Mouse (Mus musculus) lung, embryonic 16.5 days (tissue): ENCODE data around the gene Magi2. TPM values are rescaled to one million over a fixed set of nuclear protein-coding genes. Genes with fewer than 3 reads are reported as not detected.
"Not testable (repeated sequence)": the region's sequence is repeated elsewhere in the genome, so short reads cannot be mapped to it uniquely, and the experiment has no call there.

Experiments used
- ATAC-seq: fragments of 200-750 bp; cut with Nextera tagmentation; 2 replicates; pipeline ENCODE4 v1.8.0; 2017; ENCODE audit warnings: low read depth, mild to moderate bottlenecking, moderate library complexity
- H3K27ac ChIP-seq: fragments of 300-500 bp; sonication (generic); 2 replicates; pipeline ENCODE4 v1.5.1; 2014; ENCODE audit warnings: mild to moderate bottlenecking, control low read depth, low read length
- H3K27me3 ChIP-seq: fragments of 300-500 bp; sonication (generic); 2 replicates; pipeline ENCODE4 v1.6.1; 2014; ENCODE audit warnings: low read depth, low read length, mixed read lengths; ENCODE audit not compliant: control insufficient read depth, insufficient read depth
- H3K36me3 ChIP-seq: fragments of 300-500 bp; sonication (generic); 2 replicates; pipeline ENCODE4 v1.6.1; 2014; ENCODE audit warnings: low read length; ENCODE audit not compliant: control insufficient read depth, insufficient read depth
- H3K4me1 ChIP-seq: fragments of 300-500 bp; sonication (generic); replicated peaks from 2 replicates; pipeline ENCODE4 v1.6.1; 2014; ENCODE audit warnings: low read length, mixed read lengths; ENCODE audit not compliant: control insufficient read depth, insufficient read depth
- H3K4me2 ChIP-seq: fragments of 300-500 bp; sonication (generic); 2 replicates; pipeline ENCODE4 v1.6.1; 2014; ENCODE audit warnings: low read depth, low read length, control low read depth
- H3K4me3 ChIP-seq: fragments of 300-500 bp; sonication (generic); 2 replicates; pipeline ENCODE4 v1.5.1; 2014; ENCODE audit warnings: mild to moderate bottlenecking, low read length, control low read depth
- H3K9ac ChIP-seq: fragments of 300-500 bp; sonication (generic); 2 replicates; pipeline ENCODE4 v1.6.1; 2014; ENCODE audit warnings: low read length, control low read depth
- H3K9me3 ChIP-seq: fragments of 300-500 bp; sonication (generic); 2 replicates; pipeline ENCODE4 v1.6.1; 2016; ENCODE audit warnings: low read length; ENCODE audit not compliant: control insufficient read depth
- WGBS: fragments of 180-500 bp; shearing (Covaris S2); extraction: QIAGEN DNeasy Blood & Tissue Kit; methylation state at CpG from one replicate; pipeline ENCODE4 v1.1.7; 2014; 5-methylcytosine and 5-hydroxymethylcytosine counted together
- polyA plus RNA-seq: library from polyadenylated mRNA; unstranded; fragments of >200 nt; fragmentation: Nextera tagmentation; extraction: Ambion mirVana; gene quantifications from 2 replicates; pipeline ENCODE4 v1.2.1, GENCODE M21; 2015

Gene Magi2
- polyA plus RNA-seq, 1 experiment from 2014 or later = 2.5 TPM

GRCm38 (mm10) chr5:20259719-20260118 lies 1032.9 kb downstream of the Magi2 start:
- ATAC-seq = no peak
- Histone ChIP-seq H3K36me3 (no peaks in the 10 kb centered on the region), H3K27ac (no peak overlapping the region), H3K4me3 (no peak overlapping the region), H3K4me2 (no peak overlapping the region), H3K9ac (no peak overlapping the region), H3K9me3 (no peaks in the 10 kb centered on the region), H3K27me3 (no peaks in the 10 kb centered on the region), H3K4me1 (peaks cover 3% of the 10 kb centered on the region; the same call in 1 of the 2 replicates)
- WGBS = 73% methylated on average over 3 of the region's 3 CpGs

GRCm38 (mm10) chr5:20272680-20273079 lies 1045.8 kb downstream of the Magi2 start:
- H3K9me3 ChIP-seq, H3K27ac ChIP-seq, H3K27me3 ChIP-seq, H3K4me3 ChIP-seq, H3K9ac ChIP-seq, ATAC-seq, H3K4me1 ChIP-seq, H3K36me3 ChIP-seq, H3K4me2 ChIP-seq: not testable (repeated sequence)
- 96% methylated on average over 1 of the region's 1 CpGs for WGBS

GRCm38 (mm10) chr5:20275632-20276031 lies 1048.8 kb downstream of the Magi2 start:
- ATAC-seq = no peak
- Histone ChIP-seq H3K9me3 (no peaks in the 10 kb centered on the region), H3K27me3 (no peaks in the 10 kb centered on the region), H3K27ac (no peak overlapping the region), H3K36me3 (no peaks in the 10 kb centered on the region), H3K4me3 (no peak overlapping the region), H3K4me1 (no peaks in the 10 kb centered on the region), H3K4me2 (no peak overlapping the region), H3K9ac (no peak overlapping the region)
- 80% methylated on average over 2 of the region's 2 CpGs for WGBS

- H3K4me3 ChIP-seq = no peak overlapping the region
- no peak for ATAC-seq
- 70% methylated on average over 8 of the region's 8 CpGs for WGBS
- H3K9me3 ChIP-seq = no peaks in the 10 kb centered on the region
- no peak overlapping the region for H3K9ac ChIP-seq
- no peak overlapping the region for H3K4me2 ChIP-seq
- no peaks in the 10 kb centered on the region for H3K27me3 ChIP-seq
- no peaks in the 10 kb centered on the region for H3K4me1 ChIP-seq
- H3K27ac ChIP-seq = no peak overlapping the region
- H3K36me3 ChIP-seq = no peaks in the 10 kb centered on the region
Observed at GRCm38 (mm10) chr5:20285080-20285840, 1058.4 kb downstream of the Magi2 start.

GRCm38 (mm10) chr5:20294521-20294920 lies 1067.7 kb downstream of the Magi2 start:
- Histone ChIP-seq H3K4me3 (no peak overlapping the region), H3K9ac (no peak overlapping the region), H3K9me3 (no peaks in the 10 kb centered on the region), H3K36me3 (no peaks in the 10 kb centered on the region), H3K27ac (no peak overlapping the region), H3K4me1 (no peaks in the 10 kb centered on the region), H3K27me3 (no peaks in the 10 kb centered on the region), H3K4me2 (0 out of 2 replicates have a peak overlapping the region, but pooled peaks have one; percentile 0)
- no peak for ATAC-seq
- 29% methylated on average over 11 of the region's 11 CpGs for whole genome bisulfite sequencing

- H3K9me3 ChIP-seq = no peaks in the 10 kb centered on the region
- H3K27me3 ChIP-seq = no peaks in the 10 kb centered on the region
- H3K4me3 ChIP-seq = no peak overlapping the region
- no peaks in the 10 kb centered on the region for H3K36me3 ChIP-seq
- H3K4me1 ChIP-seq = no peaks in the 10 kb centered on the region
- no peak overlapping the region for H3K27ac ChIP-seq
- no peak overlapping the region for H3K9ac ChIP-seq
- H3K4me2 ChIP-seq = no peak overlapping the region
- 42% methylated on average over 6 of the region's 6 CpGs for WGBS
- no peak for ATAC-seq
Observed at GRCm38 (mm10) chr5:20299816-20300215, 1073.0 kb downstream of the Magi2 start.

GRCm38 (mm10) chr5:20303056-20303965 lies 1076.5 kb downstream of the Magi2 start:
- no peak overlapping the region for H3K27ac ChIP-seq
- ATAC-seq = no peak
- 81% methylated on average over 8 of the region's 8 CpGs for WGBS
- H3K27me3 ChIP-seq = no peaks in the 10 kb centered on the region
- H3K36me3 ChIP-seq = no peaks in the 10 kb centered on the region
- H3K9ac ChIP-seq = no peak overlapping the region
- no peaks in the 10 kb centered on the region for H3K9me3 ChIP-seq
- H3K4me3 ChIP-seq = no peak overlapping the region
- no peaks in the 10 kb centered on the region for H3K4me1 ChIP-seq
- H3K4me2 ChIP-seq = no peak overlapping the region

- H3K27me3 ChIP-seq = no peaks in the 10 kb centered on the region
- no peaks in the 10 kb centered on the region for H3K9me3 ChIP-seq
- H3K4me2 ChIP-seq = no peak overlapping the region
- H3K36me3 ChIP-seq = no peaks in the 10 kb centered on the region
- ATAC-seq = no peak
- H3K27ac ChIP-seq = no peak overlapping the region
- H3K9ac ChIP-seq = no peak overlapping the region
- H3K4me3 ChIP-seq = no peak overlapping the region
- H3K4me1 ChIP-seq = no peaks in the 10 kb centered on the region
- 88% methylated on average over 2 of the region's 2 CpGs for WGBS
Observed at GRCm38 (mm10) chr5:20320970-20321369, 1094.1 kb downstream of the Magi2 start.

GRCm38 (mm10) chr5:20325290-20325689 lies 1098.5 kb downstream of the Magi2 start:
- no peak overlapping the region for H3K9ac ChIP-seq
- WGBS = 75% methylated on average over 2 of the region's 2 CpGs
- H3K4me3 ChIP-seq = no peak overlapping the region
- no peak overlapping the region for H3K4me2 ChIP-seq
- ATAC-seq = no peak
- H3K36me3 ChIP-seq = no peaks in the 10 kb centered on the region
- H3K27ac ChIP-seq = no peak overlapping the region
- H3K27me3 ChIP-seq = no peaks in the 10 kb centered on the region
- H3K4me1 ChIP-seq = no peaks in the 10 kb centered on the region
- H3K9me3 ChIP-seq = no peaks in the 10 kb centered on the region
